In the genomic region with DNA sequence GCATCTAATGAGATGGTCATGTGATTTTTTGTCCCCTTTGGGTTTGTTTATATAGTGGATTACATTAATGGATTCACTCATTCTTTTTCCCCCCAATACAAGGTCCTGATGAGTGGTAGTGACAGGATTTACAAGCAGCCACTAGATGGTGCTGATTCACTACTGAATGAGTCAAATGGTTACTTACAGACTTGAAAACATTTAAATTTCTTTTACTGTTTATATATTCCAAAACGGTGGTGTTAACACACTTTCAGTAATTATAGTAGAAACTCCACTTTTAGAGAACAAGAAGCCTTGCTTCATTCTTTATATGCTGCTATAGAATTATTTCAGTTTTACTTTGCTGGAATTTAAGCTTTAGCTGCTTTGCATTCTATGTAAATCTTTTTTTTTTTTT, we compare ENCODE assay signal across 10 mouse cellular contexts.
A peak's percentile ranks its signal among the peaks of the same experiment; 100 is the strongest.
DNase-seq lines count a peak whose midpoint lies in the region; ATAC-seq and TF ChIP-seq lines count a peak whose summit lies in the region.
"Had no signal": no experiment of that assay in that cellular context is flagged by ENCODE, and none has a peak within 500 bp of the region (broad histone marks: within the 10 kb centered on the region; RNA-seq: fewer than 3 reads in every experiment).

No protein-coding gene starts in this region.

- TF ChIP-seq CTCF in left cerebral cortex, adult 2 months (IDR thresholded peaks at IDR 0.05), result peak; percentile 82

- no peak for ATAC-seq in kidney, embryonic 14.5 days (ENCODE audit: low FRiP score, low TSS enrichment)

- H3K27me3 ChIP-seq in kidney, embryonic 14.5 days (ENCODE audit: control insufficient read depth, insufficient read depth, low read length), result no peaks in the 10 kb centered on the region
- H3K27me3 ChIP-seq: embryonic facial prominence, embryonic 12.5 days; liver, embryonic 13.5 days had no signal

- no peaks in the 10 kb centered on the region for H3K9me3 ChIP-seq in kidney, embryonic 14.5 days (ENCODE audit: control insufficient read depth, low read length)
- H3K9me3 ChIP-seq: embryonic facial prominence, embryonic 12.5 days; liver, embryonic 13.5 days had no signal

- intact Hi-C loops in left cerebral cortex, adult 2 months (cut with DNase I), result loop anchor here (2.0 to 10.0 kb wide), 5 partner anchors 219 to 919 kb away; no protein-coding TSS in a partner anchor

- peak; percentile 4 to 8 for DNase-seq in kidney, adult 8-10 months
- peak; percentile 37 for DNase-seq in CD4-positive helper T cell, adult 2 months (ENCODE audit: low read depth, low spot score)
- peak; percentile 76 for DNase-seq in NIH3T3 (ENCODE audit: low read depth)
- DNase-seq in fibroblast of lung, adult 2 months (ENCODE audit: low read depth), result peak; percentile 19
- no peak for DNase-seq in left cerebral cortex, adult 2 months (ENCODE audit: extremely low spot score in 1 of 2, low spot score in 2 of 2)
- DNase-seq in retina, postnatal 1 day, result peak; percentile 79
- no peak for DNase-seq in testis, postnatal 10 days (ENCODE audit: low spot score)
- DNase-seq: liver, embryonic 13.5 days had no signal

- no peak overlapping the region for H3K9ac ChIP-seq in kidney, embryonic 14.5 days (ENCODE audit: low read depth, low read length)
- H3K9ac ChIP-seq: embryonic facial prominence, embryonic 12.5 days; liver, embryonic 13.5 days had no signal

- no peaks in the 10 kb centered on the region for H3K36me3 ChIP-seq in kidney, embryonic 14.5 days (ENCODE audit: control insufficient read depth, insufficient read depth, low read length)
- H3K36me3 ChIP-seq: embryonic facial prominence, embryonic 12.5 days; liver, embryonic 13.5 days had no signal

- no peak overlapping the region for H3K27ac ChIP-seq in kidney, embryonic 14.5 days (ENCODE audit: low read depth, low read length)
- no peak overlapping the region for H3K27ac ChIP-seq in left cerebral cortex, adult 2 months
- H3K27ac ChIP-seq: embryonic facial prominence, embryonic 12.5 days; liver, embryonic 13.5 days had no signal

- H3K4me3 ChIP-seq in kidney, embryonic 14.5 days (ENCODE audit: low read length), result no peak overlapping the region
- H3K4me3 ChIP-seq in left cerebral cortex, adult 2 months, result no peak overlapping the region
- H3K4me3 ChIP-seq: embryonic facial prominence, embryonic 12.5 days; liver, embryonic 13.5 days had no signal

- WGBS in kidney, embryonic 14.5 days, result 6% methylated on average over 1 of the region's 1 CpGs

- H3K4me1 ChIP-seq in kidney, embryonic 14.5 days (ENCODE audit: control insufficient read depth, insufficient read depth, low read length), result no peaks in the 10 kb centered on the region
- H3K4me1 ChIP-seq: embryonic facial prominence, embryonic 12.5 days; liver, embryonic 13.5 days had no signal

- H3K4me2 ChIP-seq in kidney, embryonic 14.5 days (replicated peaks; ENCODE audit: low read depth, low read length), result no peak overlapping the region
- H3K4me2 ChIP-seq: embryonic facial prominence, embryonic 12.5 days; liver, embryonic 13.5 days had no signal

Comparison
In these comparisons a context has a peak if more than half of its experiments do, and no peak if none do; other contexts are left out.
1. DNase-seq: peak in kidney, adult 8-10 months (2 of 2), CD4-positive helper T cell, adult 2 months (single experiment), NIH3T3 (single experiment), fibroblast of lung, adult 2 months (single experiment) and retina, postnatal 1 day (single experiment); none in left cerebral cortex, adult 2 months (0 of 2) and testis, postnatal 10 days (single experiment).